Mouse (Mus musculus) layer of hippocampus, postnatal 10 days (tissue): ENCODE results near the gene Fyn. TPM values are rescaled to one million over a fixed set of nuclear protein-coding genes. Genes with fewer than 3 reads are reported as not detected.
A peak's percentile ranks its signal among the peaks of the same experiment; 100 is the strongest.

Experiments used
- DNase-seq, 2 experiments: peaks; one replicate each; pipeline ENCODE4 v3.0.0; 2021; ENCODE audit warnings: low spot score in 2 of 2
- long read RNA-seq: library from polyadenylated mRNA; stranded (forward); transcript quantifications from one replicate; pipeline ENCODE4 v2.0.0, GENCODE M21; 2023
- total RNA-seq, 2 experiments: library from RNA; stranded (reverse); gene quantifications; 2 replicates each; pipeline ENCODE4 v1.2.3; 2021

Gene Fyn
- total RNA-seq: 100 to 1,000 TPM; 235 to 244 TPM
- long read RNA-seq, transcript Fyn-201 (14 exons, 3,562 nt): minor isoform, 9 of 228 reads
- long read RNA-seq, transcript Fyn-202 (14 exons, 3,528 nt): major isoform, 122 of 228 reads
- long read RNA-seq, partial matches to known transcripts: 55 of 228 reads
- long read RNA-seq, other reads (novel, unspliced or antisense): 40 of 228 reads

- DNase-seq: no peak
Observed at GRCm38 (mm10) chr10:39368572-39369135, at the start of gene Fyn. TSS of gene Fyn (plus strand) at chr10:39368855.

GRCm38 (mm10) chr10:39320798-39321622, 47.6 kb upstream of the Fyn start:
- peak; percentile 48 to 53 for DNase-seq

GRCm38 (mm10) chr10:39321623-39321985, 47.1 kb upstream of the Fyn start:
- no peak for DNase-seq

- DNase-seq: peak in 1 of 2 experiments; percentile 12
Observed at GRCm38 (mm10) chr10:39322143-39322542, 46.5 kb upstream of the Fyn start.

GRCm38 (mm10) chr10:39324291-39324690, 44.4 kb upstream of the Fyn start:
- DNase-seq: no peak

GRCm38 (mm10) chr10:39328661-39329060, 40.0 kb upstream of the Fyn start:
- no peak for DNase-seq

GRCm38 (mm10) chr10:39334320-39334719, 34.3 kb upstream of the Fyn start:
- DNase-seq: no peak

GRCm38 (mm10) chr10:39335880-39336279, 32.8 kb upstream of the Fyn start:
- no peak for DNase-seq

- no peak for DNase-seq
Observed at GRCm38 (mm10) chr10:39339189-39339968, 29.3 kb upstream of the Fyn start.

- no peak for DNase-seq
Observed at GRCm38 (mm10) chr10:39339969-39340236, 28.8 kb upstream of the Fyn start.

- no peak for DNase-seq
Observed at GRCm38 (mm10) chr10:39343551-39343950, 25.1 kb upstream of the Fyn start.

- no peak for DNase-seq
Observed at GRCm38 (mm10) chr10:39345921-39346320, 22.7 kb upstream of the Fyn start.

GRCm38 (mm10) chr10:39349781-39350364, 18.8 kb upstream of the Fyn start:
- no peak for DNase-seq

GRCm38 (mm10) chr10:39364196-39364595, 4.5 kb upstream of the Fyn start:
- DNase-seq: no peak

GRCm38 (mm10) chr10:39369502-39369931, 862 bp downstream of the Fyn start:
- peak; percentile 93 to 96 for DNase-seq

- DNase-seq: peak; percentile 62 to 73
Observed at GRCm38 (mm10) chr10:39369977-39370785, 1.5 kb downstream of the Fyn start.

- peak in 1 of 2 experiments; percentile 51 for DNase-seq
Observed at GRCm38 (mm10) chr10:39370786-39371221, 2.1 kb downstream of the Fyn start.

- DNase-seq: no peak
Observed at GRCm38 (mm10) chr10:39371467-39371866, 2.8 kb downstream of the Fyn start.

GRCm38 (mm10) chr10:39371991-39372390, 3.3 kb downstream of the Fyn start:
- DNase-seq: no peak

GRCm38 (mm10) chr10:39376676-39377075, 8.0 kb downstream of the Fyn start:
- DNase-seq: no peak

- no peak for DNase-seq
Observed at GRCm38 (mm10) chr10:39377219-39377618, 8.6 kb downstream of the Fyn start.
